Mouse (Mus musculus): ENCODE results near the gene Traf6.

Traf6 gene

GRCm38 (mm10) chr2:101678236-101679021 lies at the start of gene Traf6:
Gene Traf6 (plus strand): TSS chr2:101678429.
- WGBS = under 1% methylated on average over 63 of the region's 68 CpGs

GRCm38 (mm10) chr2:101638979-101639839 lies 39.0 kb upstream of the Traf6 start:
- WGBS = 76% methylated on average over 7 of the region's 7 CpGs

GRCm38 (mm10) chr2:101639840-101640350 lies 38.3 kb upstream of the Traf6 start:
- WGBS = 74% methylated on average over 3 of the region's 3 CpGs

- 88% methylated on average over 1 of the region's 1 CpGs for WGBS
Observed at GRCm38 (mm10) chr2:101645841-101646240, 32.4 kb upstream of the Traf6 start.

GRCm38 (mm10) chr2:101648361-101648760 lies 29.9 kb upstream of the Traf6 start:
- WGBS = 80% methylated on average over 2 of the region's 2 CpGs

- 25% methylated on average over 8 of the region's 8 CpGs for WGBS
Observed at GRCm38 (mm10) chr2:101649114-101649671, 29.0 kb upstream of the Traf6 start, which contains the start of the genes Rag1 and B230118H07Rik. Gene Rag1 (minus strand): TSS chr2:101649501. Gene B230118H07Rik (minus strand): TSS chr2:101649532.

GRCm38 (mm10) chr2:101650446-101650845 lies 27.8 kb upstream of the Traf6 start:
- 68% methylated on average over 1 of the region's 1 CpGs for WGBS

GRCm38 (mm10) chr2:101652204-101652920 lies 25.9 kb upstream of the Traf6 start:
- 33% methylated on average over 14 of the region's 14 CpGs for WGBS

GRCm38 (mm10) chr2:101652921-101653597 lies 25.2 kb upstream of the Traf6 start:
- 16% methylated on average over 14 of the region's 14 CpGs for WGBS

- 84% methylated on average over 2 of the region's 2 CpGs for WGBS
Observed at GRCm38 (mm10) chr2:101660536-101660935, 17.7 kb upstream of the Traf6 start.

- 21% methylated on average over 9 of the region's 9 CpGs for WGBS
Observed at GRCm38 (mm10) chr2:101665058-101665702, 13.0 kb upstream of the Traf6 start.

- 50% methylated on average over 3 of the region's 3 CpGs for WGBS
Observed at GRCm38 (mm10) chr2:101665703-101666092, 12.5 kb upstream of the Traf6 start.

GRCm38 (mm10) chr2:101668751-101669150 lies 9.5 kb upstream of the Traf6 start:
- WGBS = 92% methylated on average over 3 of the region's 3 CpGs

- 48% methylated on average over 3 of the region's 3 CpGs for WGBS
Observed at GRCm38 (mm10) chr2:101673547-101673946, 4.7 kb upstream of the Traf6 start.

GRCm38 (mm10) chr2:101679164-101679784 lies 1.0 kb downstream of the Traf6 start:
- WGBS = 2% methylated on average over 15 of the region's 15 CpGs

GRCm38 (mm10) chr2:101684421-101684820 lies 6.2 kb downstream of the Traf6 start:
- 59% methylated on average over 12 of the region's 12 CpGs for WGBS

- WGBS = 65% methylated on average over 5 of the region's 5 CpGs
Observed at GRCm38 (mm10) chr2:101688011-101688410, 9.8 kb downstream of the Traf6 start.

GRCm38 (mm10) chr2:101690252-101690827 lies 12.1 kb downstream of the Traf6 start:
- 64% methylated on average over 9 of the region's 9 CpGs for WGBS

GRCm38 (mm10) chr2:101693043-101693442 lies 14.8 kb downstream of the Traf6 start:
- 41% methylated on average over 4 of the region's 4 CpGs for whole genome bisulfite sequencing

Data from cerebral cortex, adult 2 months (tissue).